Mouse (Mus musculus): ENCODE measurements at regions not wholly inside any gene's neighbourhood (a gene's known extent, or its start where the extent isn't known, plus 50 kb on each side); places are given as distances from the start of the nearest gene placed in this dataset.

DNA sequence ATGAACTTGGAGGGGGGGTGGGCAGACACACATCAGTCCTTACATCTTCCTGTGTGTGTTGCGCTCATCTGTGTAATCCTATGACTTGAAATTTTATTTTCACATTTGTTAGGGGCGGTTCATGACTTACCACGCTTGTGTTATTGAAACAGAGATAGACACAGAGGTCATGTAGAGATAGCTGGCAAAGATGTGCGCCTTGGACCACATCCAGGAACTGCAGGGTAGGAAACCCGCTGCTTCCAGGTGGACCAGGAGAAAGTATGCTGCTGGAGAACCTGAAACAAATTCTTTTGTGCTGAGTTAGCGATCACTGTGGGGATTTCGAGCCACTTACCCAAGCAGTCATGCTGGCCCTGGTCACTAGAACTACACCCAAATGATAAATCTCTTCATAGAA lies 89.1 kb downstream of the Kcnj2 start:
- in situ Hi-C loops (cut with MboI, MseI) = no loop called here

DNA sequence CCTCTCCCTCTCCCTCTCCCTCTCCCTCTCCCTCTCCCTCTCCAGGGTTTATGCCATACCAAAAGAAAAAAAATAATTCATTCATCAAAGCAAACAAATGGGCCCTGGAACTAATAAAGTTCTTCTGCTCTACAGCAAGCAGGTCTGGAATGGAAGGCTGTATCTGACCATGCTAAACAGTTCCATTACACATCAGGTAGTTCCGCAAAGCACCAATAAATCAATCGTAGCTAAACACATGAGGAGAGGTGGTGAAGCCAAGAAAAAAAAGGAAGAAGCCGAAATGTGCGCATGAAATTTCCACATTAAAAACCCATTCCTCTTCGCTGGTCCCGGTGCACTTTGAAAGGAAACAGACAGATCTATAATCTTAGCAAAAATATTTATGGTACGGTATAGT lies 89.8 kb downstream of the Kcnj2 start:
- in situ Hi-C loops (cut with MboI, MseI) = no loop called here

DNA sequence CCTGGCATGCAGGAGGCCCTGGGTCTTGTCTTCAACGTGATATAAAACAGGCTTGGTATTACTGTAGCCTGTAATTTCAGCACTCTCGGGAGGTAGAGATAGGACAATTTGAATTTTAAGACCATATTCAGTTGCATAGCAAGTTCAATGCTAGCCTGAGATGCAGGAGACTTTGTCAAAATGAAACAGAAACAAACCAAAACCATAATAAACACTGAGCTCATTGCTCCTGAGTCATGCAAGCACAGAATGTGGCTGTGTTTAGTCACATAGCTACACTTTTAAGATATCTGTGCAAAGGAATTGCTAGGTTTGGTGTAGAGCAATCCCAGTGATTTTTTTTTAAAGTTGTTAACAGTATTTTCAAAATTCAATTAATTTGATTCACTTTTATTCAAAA lies 93.3 kb downstream of the Kcnj2 start:
- in situ Hi-C loops (cut with MboI, MseI) = no loop called here

DNA sequence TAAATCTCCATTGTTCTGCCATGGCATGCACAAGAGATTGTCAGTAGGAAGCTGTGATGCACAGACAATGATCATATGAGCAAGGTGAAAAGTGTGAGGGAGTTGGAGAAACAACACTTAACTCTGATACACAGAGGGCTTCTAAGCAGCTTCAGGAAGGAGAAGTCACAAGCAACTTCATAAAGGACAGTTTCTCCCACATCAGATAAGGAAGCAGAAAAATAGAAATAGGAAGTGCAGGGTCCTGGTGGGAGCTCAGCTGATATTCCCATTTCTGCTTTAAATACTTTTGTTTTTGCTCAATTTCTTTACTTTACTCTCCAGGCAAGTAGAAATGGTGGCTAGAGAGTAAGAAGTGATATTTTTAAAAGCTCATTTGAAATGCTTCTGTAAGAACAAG lies 98.9 kb downstream of the Kcnj2 start:
- in situ Hi-C loops (cut with MboI, MseI) = no loop called here

DNA sequence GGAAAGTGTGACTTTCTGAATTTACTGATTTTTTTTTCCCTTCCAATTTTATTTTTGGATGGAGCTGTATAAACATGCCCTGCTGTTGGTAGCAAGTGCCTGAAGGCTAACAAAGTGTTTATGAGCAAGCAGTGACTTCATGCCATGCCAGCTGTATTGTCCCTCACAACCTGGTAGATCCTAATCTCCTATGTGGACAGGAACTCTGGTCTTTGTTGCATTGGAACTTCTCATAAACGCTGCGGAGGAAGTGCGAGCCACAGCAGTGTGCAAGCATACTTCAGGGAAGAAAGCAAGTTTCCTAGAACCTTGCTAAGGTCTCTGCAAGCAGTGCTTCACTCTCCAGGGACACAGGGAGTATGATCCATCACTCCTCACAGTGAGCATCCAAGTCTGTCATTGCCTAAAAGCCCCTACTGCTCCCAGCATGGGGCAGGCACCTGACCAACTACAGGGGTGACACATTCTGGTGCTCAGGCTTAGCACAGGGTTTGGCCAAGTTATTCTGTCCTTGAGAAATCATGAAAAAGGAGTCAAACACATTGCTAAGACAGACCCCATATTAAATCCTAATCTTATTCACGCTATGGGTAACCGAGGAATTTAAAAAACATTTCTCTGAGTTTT lies 104.3 kb downstream of the Kcnj2 start:
- in situ Hi-C loops (cut with MboI, MseI) = no loop called here

DNA sequence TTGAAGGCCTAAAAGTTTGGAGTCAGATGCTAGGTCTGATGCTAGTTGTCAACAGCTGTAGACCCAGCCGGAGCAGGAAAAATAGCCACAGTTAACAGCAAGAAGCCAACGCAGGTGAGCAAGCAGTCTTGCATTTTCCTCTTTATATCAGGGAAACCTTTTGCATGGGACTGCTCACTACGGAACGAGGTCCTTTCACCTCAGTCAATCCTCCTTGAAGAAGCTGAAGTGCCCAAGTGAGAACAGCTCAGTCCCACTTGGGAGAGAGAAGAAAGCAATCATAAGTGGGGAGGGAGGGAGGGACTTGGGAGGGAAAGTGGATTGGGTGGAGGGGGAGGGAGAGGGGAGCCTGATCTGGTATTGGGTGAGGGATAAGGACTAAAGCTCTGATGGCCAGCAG lies 107.6 kb downstream of the Kcnj2 start:
- in situ Hi-C loops (cut with MboI, MseI) = no loop called here

DNA sequence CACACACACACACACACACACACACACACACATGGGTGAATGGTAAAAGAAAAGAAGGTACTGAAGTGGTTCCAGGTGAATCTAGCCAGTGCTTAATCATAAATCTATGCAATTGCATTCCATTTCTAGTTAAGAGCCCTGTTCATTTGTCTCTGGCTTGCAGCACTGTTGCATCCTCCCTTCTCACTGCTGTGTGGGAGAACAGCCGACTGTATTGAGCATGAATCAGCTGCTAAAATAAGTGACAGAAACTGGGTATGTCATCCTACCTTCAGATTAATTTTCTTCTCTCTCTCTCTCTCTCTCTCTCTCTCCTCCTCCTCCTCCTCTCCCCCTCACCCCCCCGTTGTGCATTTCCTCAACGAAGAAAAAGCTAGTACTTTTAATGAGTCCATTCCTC lies 109.6 kb downstream of the Kcnj2 start:
- in situ Hi-C loops (cut with MboI, MseI) = no loop called here

DNA sequence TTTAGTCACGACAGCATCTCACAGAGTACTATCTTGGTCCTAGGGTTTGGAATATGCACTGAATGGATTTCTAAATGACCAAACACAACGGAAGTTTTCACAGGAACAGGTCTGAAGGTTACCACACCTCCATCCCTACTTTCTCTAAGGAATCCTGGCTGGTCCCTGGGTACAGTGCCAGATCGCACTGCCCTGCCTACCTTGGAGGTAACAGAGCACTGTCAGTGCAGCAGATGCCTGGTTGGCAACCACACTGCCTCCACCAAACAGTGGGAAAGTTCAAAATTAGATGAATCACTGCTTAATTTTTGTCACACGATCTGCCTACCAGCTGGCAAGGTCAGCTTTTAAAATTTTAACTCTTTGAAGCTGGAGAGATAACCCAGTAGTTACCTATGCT lies 111.6 kb downstream of the Kcnj2 start:
- in situ Hi-C loops (cut with MboI, MseI) = no loop called here

DNA sequence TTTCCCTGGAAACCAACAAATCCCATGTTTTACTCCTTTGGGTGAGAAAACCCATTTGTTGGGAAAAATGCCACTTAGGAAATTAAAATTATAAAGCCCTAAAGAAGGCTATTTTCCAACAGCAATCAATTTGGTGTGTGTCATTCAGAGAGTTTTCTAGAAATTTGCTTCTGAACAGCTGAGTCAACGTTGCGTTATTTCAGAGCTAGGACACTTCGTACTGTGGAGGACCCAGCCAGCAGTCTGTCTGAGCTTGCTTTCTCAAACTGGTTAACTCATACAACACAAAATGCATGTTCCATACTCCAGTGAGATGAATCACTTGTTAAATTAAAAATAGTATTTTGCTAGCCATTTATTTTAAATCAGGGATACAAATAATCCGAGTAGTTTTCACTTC lies 131.5 kb downstream of the Kcnj2 start:
- in situ Hi-C loops (cut with MboI, MseI) = no loop called here

DNA sequence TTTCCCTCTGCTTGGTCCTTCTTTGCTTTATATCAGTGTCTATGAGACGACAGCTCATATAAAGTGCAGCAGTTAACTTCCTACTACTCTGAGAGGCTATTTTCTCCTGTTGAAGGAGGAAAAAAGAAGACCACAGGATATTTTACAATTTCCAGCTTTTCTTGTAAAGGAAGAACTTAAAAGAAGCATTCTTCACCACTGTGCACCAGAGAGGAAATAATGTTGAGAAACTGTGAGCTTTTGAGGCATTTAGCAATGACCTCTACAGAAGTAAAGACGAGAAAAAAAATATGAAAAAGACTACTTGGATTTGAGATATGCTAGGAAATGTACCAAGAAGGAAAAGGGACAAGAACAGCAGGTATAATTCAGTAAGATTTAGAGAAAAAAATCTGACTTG lies 134.5 kb downstream of the Kcnj2 start:
- in situ Hi-C loops (cut with MboI, MseI) = no loop called here

DNA sequence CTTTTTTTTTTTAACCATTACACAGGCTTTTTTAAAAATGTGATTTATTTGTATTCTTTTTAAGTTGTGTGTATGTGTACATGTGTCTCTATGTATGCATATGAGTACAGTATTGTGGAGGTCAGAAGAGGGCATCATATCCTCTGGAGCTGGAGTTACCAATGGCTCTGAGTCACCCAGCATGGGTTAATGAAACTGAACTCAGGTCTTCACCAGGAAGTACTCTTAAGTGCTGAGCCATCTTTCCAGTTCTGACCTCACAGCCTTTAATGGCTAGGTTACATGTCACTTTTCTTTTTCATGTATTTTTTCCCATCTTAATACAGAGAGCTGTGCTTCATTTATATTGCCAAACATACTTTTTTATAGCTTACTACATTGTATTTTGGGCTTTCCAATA lies 136.8 kb downstream of the Kcnj2 start:
- in situ Hi-C loops (cut with MboI, MseI) = no loop called here

DNA sequence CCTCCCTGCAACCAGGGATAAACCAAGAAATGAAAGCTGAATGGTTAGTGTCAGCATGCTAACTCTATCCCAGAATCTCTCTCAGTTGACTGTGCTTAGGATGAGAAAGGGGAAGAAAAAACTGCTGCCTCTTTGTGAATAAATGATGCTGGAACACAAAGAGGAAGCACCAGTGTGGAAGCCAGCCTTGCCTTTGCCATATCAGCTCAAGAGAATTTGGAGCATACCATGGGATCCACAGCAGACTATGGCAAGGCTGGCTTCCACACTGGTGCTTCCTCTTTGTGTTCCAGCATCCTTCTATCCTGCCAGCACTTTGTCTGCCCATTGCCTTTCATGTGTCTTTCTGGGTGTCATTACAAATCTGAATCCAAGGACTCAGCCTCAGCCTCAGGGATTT lies 144.6 kb downstream of the Kcnj2 start:
- in situ Hi-C loops (cut with MboI, MseI) = no loop called here

DNA sequence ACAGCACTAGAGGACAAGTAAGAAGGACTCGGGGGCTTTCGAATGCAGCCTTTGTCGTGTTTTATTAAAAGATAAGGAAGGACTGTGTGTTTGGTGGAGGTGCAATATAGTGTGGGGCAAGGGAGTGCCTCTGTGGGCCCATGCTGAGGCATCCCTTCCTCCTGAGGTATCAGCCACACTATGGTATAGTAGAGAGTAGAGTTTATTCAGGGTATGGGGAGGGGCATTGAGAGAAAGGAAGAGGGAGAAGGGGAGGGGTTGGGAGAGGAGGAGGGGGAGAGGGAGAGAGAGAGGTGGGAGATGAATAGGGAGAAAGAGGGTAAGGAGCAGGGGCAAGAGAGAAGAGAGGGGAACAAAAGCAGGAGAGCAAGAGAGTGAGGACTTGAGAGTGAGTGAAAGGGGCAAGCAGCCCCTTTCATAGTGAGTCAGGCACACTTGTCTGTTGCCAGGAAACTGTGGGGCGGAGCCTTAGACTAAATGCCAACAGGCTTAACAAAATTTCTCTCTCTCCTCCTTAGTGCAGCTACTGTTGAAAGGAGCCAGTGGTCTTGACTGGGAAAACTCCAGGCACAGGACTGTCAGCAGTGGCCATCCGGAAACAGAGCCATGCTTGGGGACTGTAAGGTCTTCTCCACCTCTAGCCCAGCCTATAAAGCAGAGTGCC lies 146.2 kb downstream of the Kcnj2 start:
- in situ Hi-C loops (cut with MboI, MseI) = no loop called here

DNA sequence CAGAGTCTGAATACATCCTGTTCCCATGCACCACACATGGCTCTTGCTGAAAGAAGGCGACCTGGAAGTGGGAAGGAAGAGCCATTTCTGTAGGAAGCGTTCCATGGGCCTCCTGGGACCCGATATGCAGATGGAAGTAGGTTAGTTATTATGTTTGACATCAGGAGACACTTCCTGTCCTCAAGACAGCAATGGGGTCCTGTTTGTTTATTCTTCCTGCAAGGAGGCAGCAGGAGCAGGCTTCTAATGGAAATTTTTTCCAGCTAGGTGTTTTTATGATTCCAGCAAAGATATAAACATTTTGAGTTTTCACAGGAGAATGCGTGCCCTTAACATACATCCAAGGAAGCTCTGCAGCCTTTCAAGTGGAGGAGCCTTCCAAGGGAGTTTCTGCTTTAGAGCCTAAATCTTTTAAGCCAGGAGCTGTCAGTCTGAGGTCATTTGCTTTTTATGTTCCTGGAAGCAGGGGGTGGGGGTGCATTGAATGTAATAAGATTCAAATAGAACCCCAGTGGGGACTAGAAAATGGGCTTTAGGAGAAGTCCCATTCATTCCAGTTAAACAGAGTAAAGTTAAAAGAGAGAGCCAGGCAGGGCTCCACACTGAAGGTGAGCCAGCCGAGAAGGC lies 146.9 kb downstream of the Kcnj2 start:
- in situ Hi-C loops (cut with MboI, MseI) = no loop called here

DNA sequence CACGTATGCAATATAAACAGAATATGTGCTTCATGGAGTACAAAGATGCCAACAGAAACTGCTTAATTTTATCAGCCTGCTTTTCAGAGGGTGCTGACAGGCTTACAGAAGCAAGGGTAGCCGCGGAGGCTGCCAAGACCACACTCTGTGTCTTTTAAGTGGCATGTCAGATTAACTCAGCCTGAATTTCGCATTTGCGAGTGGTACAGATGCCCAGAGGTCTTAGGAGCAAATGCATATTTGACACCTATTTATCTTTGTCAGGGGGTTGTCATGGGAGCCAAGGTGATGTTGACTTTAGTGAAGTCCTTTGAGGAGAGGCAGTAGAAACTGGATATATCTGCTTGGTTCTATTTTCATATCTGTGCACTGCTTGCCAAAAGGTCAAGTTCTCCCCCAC lies 149.0 kb downstream of the Kcnj2 start:
- in situ Hi-C loops (cut with MboI, MseI) = no loop called here

DNA sequence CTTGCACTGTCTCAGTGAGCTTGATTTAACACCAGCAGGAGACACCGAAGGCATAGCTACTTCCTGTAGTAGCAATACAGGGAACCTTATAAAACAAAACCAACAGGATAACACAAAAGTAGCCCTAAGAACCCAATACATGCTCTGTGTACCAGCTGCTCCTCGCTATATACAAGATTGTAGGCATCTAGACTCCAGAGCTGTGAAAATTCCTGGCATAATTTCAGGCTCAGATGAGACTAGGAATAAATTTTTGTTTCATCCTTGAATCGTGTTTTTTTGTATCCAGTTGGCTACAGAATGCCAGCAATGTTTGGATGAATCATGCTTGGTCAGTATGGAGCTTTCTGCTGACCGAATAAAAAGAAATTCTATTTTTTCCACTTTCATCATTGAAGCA lies 157.9 kb downstream of the Kcnj2 start:
- in situ Hi-C loops (cut with MboI, MseI) = no loop called here

DNA sequence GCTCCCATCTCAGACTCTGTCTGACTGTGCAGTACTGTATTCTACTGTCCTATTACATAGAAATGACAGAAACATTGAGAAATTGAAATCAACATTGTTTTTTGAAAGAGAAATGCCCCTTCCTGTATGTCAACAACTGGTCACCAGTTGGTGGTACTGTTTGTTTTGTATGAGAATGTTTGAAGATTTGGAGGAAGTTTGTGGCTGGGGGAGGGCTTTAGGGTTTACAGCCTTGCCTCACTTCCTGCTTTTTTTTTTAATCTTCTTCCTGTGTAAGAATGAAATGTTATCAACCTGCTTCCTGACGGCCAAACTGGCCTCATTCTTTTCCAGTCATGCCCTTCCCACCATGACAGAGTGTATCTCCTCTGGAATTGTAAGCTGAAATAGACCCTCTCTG lies 161.3 kb downstream of the Kcnj2 start:
- in situ Hi-C loops (cut with MboI, MseI) = no loop called here

DNA sequence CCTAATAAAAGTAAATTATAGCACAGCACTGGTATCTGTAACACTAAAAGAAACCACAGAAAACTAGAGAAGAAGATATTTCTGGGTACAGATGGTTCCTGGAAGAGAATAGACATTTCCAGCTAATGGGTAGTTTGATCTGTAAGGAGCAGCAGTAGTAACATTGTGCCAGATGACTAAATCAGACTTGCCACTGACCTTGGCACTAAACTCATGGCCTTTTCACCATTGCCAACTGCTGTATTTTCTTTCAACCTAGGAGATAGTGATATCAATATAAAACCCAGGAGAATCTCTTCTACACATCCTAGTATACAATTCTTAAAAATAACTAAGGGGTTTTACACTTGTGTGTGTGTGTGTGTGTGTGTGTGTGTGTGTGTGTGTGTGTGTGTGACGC lies 170.8 kb downstream of the Kcnj2 start:
- in situ Hi-C loops (cut with MboI, MseI) = no loop called here

DNA sequence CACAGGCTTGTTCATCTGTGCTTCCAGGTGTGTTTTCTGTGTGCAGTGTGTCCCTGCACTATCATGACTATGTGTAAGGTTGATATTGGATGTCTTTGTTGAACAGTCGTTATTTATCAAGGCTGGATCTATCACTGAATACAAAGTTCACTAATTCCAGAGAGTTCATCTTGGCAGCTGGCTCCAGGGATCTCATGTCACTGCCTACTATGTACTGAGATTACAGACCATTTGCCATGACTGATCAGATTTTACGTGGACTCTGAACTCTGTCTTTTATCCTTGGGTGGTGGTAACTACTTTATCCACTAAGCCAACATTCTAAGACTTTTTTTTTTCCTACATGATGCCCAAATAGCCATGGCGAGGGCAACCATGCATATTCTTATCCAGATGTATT lies 173.8 kb downstream of the Kcnj2 start:
- in situ Hi-C loops (cut with MboI, MseI) = no loop called here

DNA sequence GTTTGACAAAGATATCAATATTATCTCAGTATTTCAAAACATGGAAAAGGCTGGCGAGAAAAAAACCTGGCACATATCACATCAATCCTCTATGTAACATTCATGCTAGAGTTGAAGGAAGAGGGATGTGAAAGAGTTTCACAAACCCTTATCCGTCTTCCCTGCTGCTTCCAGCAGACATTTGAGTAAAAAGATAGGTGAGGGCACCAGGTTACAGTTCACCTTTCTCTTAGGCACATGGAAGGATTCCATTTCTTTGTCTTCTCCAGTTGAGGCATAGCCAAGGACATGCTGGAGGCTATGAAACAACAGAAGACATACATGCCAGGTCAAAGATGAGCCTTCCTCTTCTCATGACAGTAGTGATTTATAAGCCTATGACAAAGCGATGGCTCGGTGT lies 186.3 kb downstream of the Kcnj2 start:
- in situ Hi-C loops (cut with MboI, MseI) = no loop called here

DNA sequence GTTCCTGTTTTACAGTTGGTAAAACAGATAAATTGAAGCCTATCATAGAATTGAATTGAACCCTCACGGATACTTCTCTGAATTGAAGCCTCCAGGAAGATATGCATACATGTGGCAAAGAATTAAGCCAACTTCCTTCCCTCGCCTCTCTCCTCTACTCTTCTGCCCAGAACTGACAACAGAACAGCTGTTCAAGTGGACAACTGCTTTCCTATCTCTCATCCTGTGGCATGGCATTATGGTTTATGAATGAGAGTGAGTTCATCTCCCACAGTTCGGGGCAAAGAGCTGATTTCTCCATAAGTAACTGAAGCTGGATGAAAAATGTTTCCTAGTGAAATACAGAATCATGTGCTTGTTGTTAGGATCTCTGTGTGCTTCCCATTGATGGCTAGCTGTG lies 190.6 kb downstream of the Kcnj2 start:
- in situ Hi-C loops (cut with MboI, MseI) = no loop called here

DNA sequence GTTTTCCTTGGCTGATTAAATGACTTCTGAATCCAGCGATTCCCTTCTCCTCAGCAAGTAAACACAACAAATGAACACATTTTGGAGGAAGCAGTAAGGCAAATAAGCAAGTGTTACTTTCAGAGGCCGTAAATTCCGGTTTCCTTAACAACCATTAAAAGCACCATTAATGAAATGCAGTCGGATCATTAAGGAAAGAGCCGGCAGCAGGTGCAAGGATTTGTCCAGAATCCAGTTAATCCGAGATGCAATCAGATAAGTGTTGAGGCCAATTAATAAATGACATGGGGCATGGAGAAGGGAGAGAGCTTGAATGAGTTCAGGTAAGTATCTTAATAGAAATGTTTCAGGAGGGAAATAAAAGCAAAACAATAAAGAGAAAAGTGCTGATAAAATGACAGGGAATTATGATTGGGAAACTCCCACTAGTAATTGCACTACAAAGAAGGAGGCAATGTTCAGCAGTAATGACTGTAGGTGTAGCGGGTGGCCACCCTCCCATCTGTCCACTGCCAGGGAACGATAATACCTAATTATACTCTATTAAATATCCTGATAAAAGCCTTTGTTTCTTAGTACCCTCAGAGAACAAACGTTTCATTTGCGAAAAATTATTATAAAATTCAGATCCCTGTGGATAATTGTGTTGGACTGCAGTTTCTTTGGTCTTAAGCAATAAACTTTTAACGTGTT lies 194.9 kb downstream of the Kcnj2 start:
- in situ Hi-C loops (cut with MboI, MseI) = no loop called here

DNA sequence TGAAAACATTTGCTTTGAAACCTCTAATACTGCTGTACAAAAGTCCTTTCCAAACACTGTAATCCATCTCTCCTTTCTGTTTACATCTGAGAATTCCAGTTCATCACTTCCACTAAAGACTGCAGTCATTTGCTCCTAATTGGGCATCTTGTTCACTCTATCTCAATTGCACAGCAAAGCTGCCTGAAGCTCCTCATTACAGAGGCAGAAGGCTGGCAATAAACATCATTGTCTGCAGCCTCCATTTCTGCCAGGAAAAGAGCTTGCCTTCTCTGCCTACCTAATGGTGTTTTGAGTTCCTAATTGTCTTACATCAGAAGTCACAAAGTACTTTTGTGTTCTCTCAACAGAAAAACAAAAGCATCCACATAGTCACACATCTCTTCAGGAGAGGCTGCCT lies 207.7 kb downstream of the Kcnj2 start:
- in situ Hi-C loops (cut with MboI, MseI) = no loop called here

All from T-helper 1 cell (primary cell).